Mouse (Mus musculus): ENCODE data around the gene Asic3. TPM values are rescaled to one million over a fixed set of nuclear protein-coding genes. Genes with fewer than 3 reads are reported as not detected.

Gene Asic3
- polyA plus RNA-seq, 1 experiment = 0.24 TPM

- Histone ChIP-seq H3K27me3 (ENCODE audit: control insufficient read depth, insufficient read depth, insufficient read length) (no peaks in the 10 kb centered on the region), H3K4me3 (no peak overlapping the region), H3ac (ENCODE audit: control insufficient read depth, insufficient read length) (no peak overlapping the region), H3K36me3 (ENCODE audit: control insufficient read depth, insufficient read depth) (no peaks in the 10 kb centered on the region), H3K4me2 (ENCODE audit: low read depth) (no peak overlapping the region), H3K79me2 (ENCODE audit: control insufficient read depth, insufficient read depth) (no peaks in the 10 kb centered on the region)
- TF ChIP-seq REST (IDR thresholded peaks at IDR 0.05; ENCODE audit: insufficient read depth, insufficient read length) (no peak), USF1 (IDR thresholded peaks at IDR 0.05; ENCODE audit: low read depth) (no peak), CEBPB (IDR thresholded peaks at IDR 0.05; ENCODE audit: insufficient read depth, poor library complexity, severe bottlenecking) (no peak), TCF3 (IDR thresholded peaks at IDR 0.05; ENCODE audit: insufficient read length, low read depth) (no peak), POLR2AphosphoS2 (IDR thresholded peaks at IDR 0.05; ENCODE audit: insufficient read length, low read depth) (no peak), POLR2A (IDR thresholded peaks at IDR 0.05; ENCODE audit: insufficient read length, low read depth) (no peak), MAX (IDR thresholded peaks at IDR 0.05; ENCODE audit: low read depth) (no peak), TCF12 (IDR thresholded peaks at IDR 0.05; ENCODE audit: insufficient read depth, poor library complexity, severe bottlenecking) (no peak), SRF (IDR thresholded peaks at IDR 0.05; ENCODE audit: control insufficient read depth, insufficient read length, low read depth) (no peak), MYOG (IDR thresholded peaks at IDR 0.05; ENCODE audit: control insufficient read depth in 1 of 3, insufficient read depth in 1 of 3, insufficient read length in 2 of 3, low read depth in 2 of 3) (no peak), E2F4 (IDR thresholded peaks at IDR 0.05; ENCODE audit: insufficient read depth) (no peak), MYOD1 (IDR thresholded peaks at IDR 0.05; ENCODE audit: control insufficient read depth in 1 of 3, insufficient read length in 2 of 3, low read depth in 2 of 3) (no peak)
Observed at GRCm38 (mm10) chr5:24385374-24385773, 27.8 kb upstream of the Asic3 start.

GRCm38 (mm10) chr5:24385887-24386550, 27.2 kb upstream of the Asic3 start:
- Histone ChIP-seq H3K79me2 (ENCODE audit: control insufficient read depth, insufficient read depth) (no peaks in the 10 kb centered on the region), H3K36me3 (ENCODE audit: control insufficient read depth, insufficient read depth) (no peaks in the 10 kb centered on the region), H3K27me3 (ENCODE audit: control insufficient read depth, insufficient read depth, insufficient read length) (no peaks in the 10 kb centered on the region), H3K4me2 (ENCODE audit: low read depth) (no peak overlapping the region), H3K4me3 (no peak overlapping the region), H3ac (ENCODE audit: control insufficient read depth, insufficient read length) (no peak overlapping the region)
- TF ChIP-seq E2F4 (IDR thresholded peaks at IDR 0.05; ENCODE audit: insufficient read depth) (no peak), POLR2A (IDR thresholded peaks at IDR 0.05; ENCODE audit: insufficient read length, low read depth) (no peak), REST (IDR thresholded peaks at IDR 0.05; ENCODE audit: insufficient read depth, insufficient read length) (no peak), USF1 (IDR thresholded peaks at IDR 0.05; ENCODE audit: low read depth) (no peak), MYOD1 (IDR thresholded peaks at IDR 0.05; ENCODE audit: control insufficient read depth in 1 of 3, insufficient read length in 2 of 3, low read depth in 2 of 3) (no peak), MYOG (IDR thresholded peaks at IDR 0.05; ENCODE audit: control insufficient read depth in 1 of 3, insufficient read depth in 1 of 3, insufficient read length in 2 of 3, low read depth in 2 of 3) (no peak), CEBPB (IDR thresholded peaks at IDR 0.05; ENCODE audit: insufficient read depth, poor library complexity, severe bottlenecking) (no peak)

DNA sequence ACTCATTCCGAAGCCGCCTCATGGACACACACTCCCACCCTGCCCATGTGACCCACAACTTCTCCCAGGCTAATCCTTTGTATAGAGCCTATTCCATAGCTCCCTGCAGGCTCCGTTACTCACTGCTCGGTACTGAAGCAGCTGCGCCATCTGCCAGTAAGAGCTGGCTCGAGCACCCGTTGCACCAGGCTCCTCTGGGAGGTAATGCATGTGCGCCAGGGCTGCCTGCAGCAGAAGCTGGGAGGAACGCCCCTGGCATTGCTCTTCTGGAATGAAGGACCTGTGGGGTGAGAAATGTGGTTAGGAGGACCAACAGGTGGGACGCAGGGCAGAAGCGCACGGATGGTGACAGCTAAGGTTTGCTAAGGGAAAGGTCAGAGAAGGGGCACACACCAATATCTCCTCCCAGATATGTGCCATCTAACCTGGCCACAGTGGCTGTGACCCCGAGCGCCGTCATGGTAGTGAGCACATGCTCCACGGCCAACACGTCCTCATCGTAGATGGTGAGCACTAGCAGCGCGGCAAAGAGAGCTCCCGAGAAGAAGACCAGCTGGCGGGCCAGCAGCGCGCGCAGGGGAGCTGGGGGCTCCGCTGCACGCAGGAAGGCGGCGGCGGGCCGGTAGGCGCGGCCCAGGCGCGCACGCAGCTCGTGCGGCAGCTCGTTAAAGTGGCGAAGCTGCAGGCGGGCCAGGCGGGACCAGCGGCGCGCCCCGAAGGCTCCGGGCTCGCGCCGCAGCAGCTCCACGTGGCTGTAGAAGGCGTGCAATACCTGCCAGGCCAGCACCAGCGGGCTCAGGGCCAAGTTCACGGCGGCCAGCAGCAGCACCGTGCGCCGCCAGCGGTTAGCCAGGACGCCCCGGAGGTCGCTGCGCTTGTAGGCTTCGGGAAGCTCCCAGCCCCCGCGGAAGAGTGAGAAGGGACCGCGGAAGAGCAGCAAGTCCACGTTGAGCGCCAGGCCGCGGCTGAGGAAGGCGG, 25.6 kb upstream of the Asic3 start:
- TF ChIP-seq CEBPB (IDR thresholded peaks at IDR 0.05; ENCODE audit: insufficient read depth, poor library complexity, severe bottlenecking) = no peak
- no peak for TF ChIP-seq REST (IDR thresholded peaks at IDR 0.05; ENCODE audit: insufficient read depth, insufficient read length)
- TF ChIP-seq E2F4 (IDR thresholded peaks at IDR 0.05; ENCODE audit: insufficient read depth) = no peak
- no peak for TF ChIP-seq TCF3 (IDR thresholded peaks at IDR 0.05; ENCODE audit: insufficient read length, low read depth)
- no peak for TF ChIP-seq TCF12 (IDR thresholded peaks at IDR 0.05; ENCODE audit: insufficient read depth, poor library complexity, severe bottlenecking)
- no peak for TF ChIP-seq SRF (IDR thresholded peaks at IDR 0.05; ENCODE audit: control insufficient read depth, insufficient read length, low read depth)
- TF ChIP-seq MYOD1 (IDR thresholded peaks at IDR 0.05; ENCODE audit: control insufficient read depth in 1 of 3, insufficient read length in 2 of 3, low read depth in 2 of 3) = peak in 2 of 3 experiments; percentile 28 to 29
- TF ChIP-seq MAX (IDR thresholded peaks at IDR 0.05; ENCODE audit: low read depth) = no peak
- TF ChIP-seq USF1 (IDR thresholded peaks at IDR 0.05; ENCODE audit: low read depth) = no peak
- TF ChIP-seq POLR2AphosphoS2 (IDR thresholded peaks at IDR 0.05; ENCODE audit: insufficient read length, low read depth) = no peak
- TF ChIP-seq MYOG (IDR thresholded peaks at IDR 0.05; ENCODE audit: control insufficient read depth in 1 of 3, insufficient read depth in 1 of 3, insufficient read length in 2 of 3, low read depth in 2 of 3) = peak in 1 of 3 experiments; percentile 64
- no peak for TF ChIP-seq POLR2A (IDR thresholded peaks at IDR 0.05; ENCODE audit: insufficient read length, low read depth)
- H3K4me3 ChIP-seq = no peak overlapping the region

DNA sequence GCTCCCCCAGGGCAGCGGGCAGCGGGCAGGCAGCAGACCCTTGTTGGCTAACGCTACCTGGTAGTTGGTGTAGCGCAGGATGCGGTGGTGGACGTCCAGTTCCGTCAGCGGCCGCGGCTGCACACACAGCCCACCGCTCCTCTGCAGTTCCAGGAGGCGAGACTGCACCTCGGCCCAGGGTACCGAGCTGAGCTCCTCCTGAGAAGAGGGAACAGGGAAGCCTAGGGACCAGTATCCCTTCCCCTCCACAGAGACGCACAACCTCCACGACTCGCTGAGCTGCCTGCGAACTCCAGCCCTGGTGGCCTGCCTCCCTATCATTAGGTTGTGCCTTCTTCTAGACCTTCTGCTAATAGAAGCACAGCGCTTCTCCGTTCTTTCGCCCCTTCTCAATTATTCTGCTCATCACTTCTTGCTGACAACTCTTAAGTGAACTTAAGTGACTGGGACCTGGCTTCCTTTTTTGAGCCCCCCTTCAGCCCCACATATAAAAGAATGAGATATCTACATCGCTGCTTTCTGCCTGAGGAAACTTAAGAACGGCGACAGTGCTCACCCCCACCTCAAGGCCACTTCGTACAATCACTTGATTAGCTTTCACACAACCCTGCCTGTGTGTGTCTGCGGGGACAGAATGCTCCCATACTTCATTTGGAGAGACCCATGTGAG, 24.8 kb upstream of the Asic3 start:
- Histone ChIP-seq H3K36me3 (ENCODE audit: control insufficient read depth, insufficient read depth) (no peaks in the 10 kb centered on the region), H3K79me2 (ENCODE audit: control insufficient read depth, insufficient read depth) (no peaks in the 10 kb centered on the region), H3ac (ENCODE audit: control insufficient read depth, insufficient read length) (peak overlapping the region; percentile 14), H3K27me3 (ENCODE audit: control insufficient read depth, insufficient read depth, insufficient read length) (no peaks in the 10 kb centered on the region), H3K4me3 (no peak overlapping the region), H3K4me2 (ENCODE audit: low read depth) (peak overlapping the region; percentile 35)
- no peak for TF ChIP-seq MYOG (IDR thresholded peaks at IDR 0.05; ENCODE audit: control insufficient read depth in 1 of 3, insufficient read depth in 1 of 3, insufficient read length in 2 of 3, low read depth in 2 of 3)
- TF ChIP-seq SRF (IDR thresholded peaks at IDR 0.05; ENCODE audit: control insufficient read depth, insufficient read length, low read depth) = no peak
- no peak for TF ChIP-seq E2F4 (IDR thresholded peaks at IDR 0.05; ENCODE audit: insufficient read depth)
- TF ChIP-seq REST (IDR thresholded peaks at IDR 0.05; ENCODE audit: insufficient read depth, insufficient read length) = no peak
- no peak for TF ChIP-seq TCF12 (IDR thresholded peaks at IDR 0.05; ENCODE audit: insufficient read depth, poor library complexity, severe bottlenecking)

More for the DNA sequence above, 25.6 kb upstream of the Asic3 start:
- Histone ChIP-seq H3K27me3 (ENCODE audit: control insufficient read depth, insufficient read depth, insufficient read length) (no peaks in the 10 kb centered on the region), H3ac (ENCODE audit: control insufficient read depth, insufficient read length) (peak overlapping the region; percentile 14), H3K4me2 (ENCODE audit: low read depth) (peak overlapping the region; percentile 35), H3K36me3 (ENCODE audit: control insufficient read depth, insufficient read depth) (no peaks in the 10 kb centered on the region), H3K79me2 (ENCODE audit: control insufficient read depth, insufficient read depth) (no peaks in the 10 kb centered on the region)

Measured in myocyte (in vitro differentiated cells).